ENCODE assay signal across 8 mouse cellular contexts in genomic region chr12:110485585-110486331, GRCm38 (mm10). TPM values are rescaled to one million over a fixed set of nuclear protein-coding genes. Genes with fewer than 3 reads are reported as not detected.
DNase-seq lines count a peak whose midpoint lies in the region; ATAC-seq and TF ChIP-seq lines count a peak whose summit lies in the region.

No protein-coding gene starts in this region.

- H3K4me2 ChIP-seq in kidney, embryonic 14.5 days (replicated peaks; ENCODE audit: low read depth, low read length) = peak overlapping the region; percentile 76
- H3K4me2 ChIP-seq in limb, embryonic 15.5 days = peak overlapping the region; percentile 74

- H3K27me3 ChIP-seq in kidney, embryonic 14.5 days (ENCODE audit: control insufficient read depth, insufficient read depth, low read length) = no peaks in the 10 kb centered on the region
- no peaks in the 10 kb centered on the region for H3K27me3 ChIP-seq in limb, embryonic 15.5 days

- DNase-seq in 416B (ENCODE audit: low read depth) = peak; percentile 98
- peak; percentile 91 to 92 for DNase-seq in heart, adult 9 months (ENCODE audit: low spot score in 2 of 2)
- peak; percentile 70 to 82 for DNase-seq in monocyte, adult 2 months (ENCODE audit: low read depth in 1 of 2, low spot score in 2 of 2)
- peak; percentile 86 to 89 for DNase-seq in spleen, postnatal 36 days (ENCODE audit: low spot score in 2 of 2)

- H3K9me3 ChIP-seq in kidney, embryonic 14.5 days (ENCODE audit: control insufficient read depth, low read length) = no peaks in the 10 kb centered on the region
- H3K9me3 ChIP-seq in limb, embryonic 15.5 days = no peaks in the 10 kb centered on the region

- peak overlapping the region; percentile 83 for H3K9ac ChIP-seq in kidney, embryonic 14.5 days (ENCODE audit: low read depth, low read length)
- H3K9ac ChIP-seq in limb, embryonic 15.5 days = peak overlapping the region; percentile 61

- under 1% methylated on average over 27 of the region's 27 CpGs for WGBS in kidney, embryonic 14.5 days
- WGBS in limb, embryonic 15.5 days = 0% methylated on average over 27 of the region's 27 CpGs

- no peak for TF ChIP-seq CTCF in bone marrow macrophage, adult 2 months (IDR thresholded peaks at IDR 0.05; ENCODE audit: low read depth, low read length)
- no peak for TF ChIP-seq CTCF in embryonic fibroblast, embryonic 13.5 days (IDR thresholded peaks at IDR 0.05; ENCODE audit: borderline replicate concordance, insufficient read depth, low read length)

- peak; percentile 83 for ATAC-seq in kidney, embryonic 14.5 days (ENCODE audit: low FRiP score, low TSS enrichment)
- ATAC-seq in limb, embryonic 15.5 days (ENCODE audit: insufficient number of reproducible peaks, low FRiP score, low TSS enrichment, low read depth) = peak; percentile 82

- H3K36me3 ChIP-seq in kidney, embryonic 14.5 days (ENCODE audit: control insufficient read depth, insufficient read depth, low read length) = no peaks in the 10 kb centered on the region; the same call in 1 of the 2 replicates
- peaks cover 14% of the 10 kb centered on the region for H3K36me3 ChIP-seq in limb, embryonic 15.5 days

- H3K4me3 ChIP-seq in bone marrow macrophage, adult 2 months (ENCODE audit: insufficient read depth, low read length) = peak overlapping the region; percentile 70
- peak overlapping the region; percentile 79 for H3K4me3 ChIP-seq in embryonic fibroblast, embryonic 13.5 days (ENCODE audit: insufficient read depth, low read length)
- peak overlapping the region; percentile 61 for H3K4me3 ChIP-seq in kidney, embryonic 14.5 days (ENCODE audit: low read length)
- H3K4me3 ChIP-seq in limb, embryonic 15.5 days = peak overlapping the region; percentile 65

- peaks cover 15% of the 10 kb centered on the region for H3K4me1 ChIP-seq in bone marrow macrophage, adult 2 months (ENCODE audit: control insufficient read depth, insufficient read depth, low read length)
- H3K4me1 ChIP-seq in embryonic fibroblast, embryonic 13.5 days (ENCODE audit: control insufficient read depth, insufficient read depth, low read length) = 0 out of 2 replicates have a peak, but pooled peaks cover 7% of the 10 kb centered on the region
- peaks cover 40% of the 10 kb centered on the region for H3K4me1 ChIP-seq in kidney, embryonic 14.5 days (ENCODE audit: control insufficient read depth, insufficient read depth, low read length)
- peaks cover 33% of the 10 kb centered on the region for H3K4me1 ChIP-seq in limb, embryonic 15.5 days

- TF ChIP-seq POLR2A in bone marrow macrophage, adult 2 months (IDR thresholded peaks at IDR 0.05; ENCODE audit: borderline replicate concordance, low read depth, low read length) = no peak
- TF ChIP-seq POLR2A in embryonic fibroblast, embryonic 13.5 days (IDR thresholded peaks at IDR 0.05; ENCODE audit: low read depth, low read length) = peak; percentile 72

- H3K27ac ChIP-seq in bone marrow macrophage, adult 2 months (ENCODE audit: insufficient read depth, low read depth, low read length) = peak overlapping the region; percentile 88
- peak overlapping the region; percentile 95 for H3K27ac ChIP-seq in embryonic fibroblast, embryonic 13.5 days (ENCODE audit: insufficient read depth, low read length)
- H3K27ac ChIP-seq in kidney, embryonic 14.5 days (ENCODE audit: low read depth, low read length) = peak overlapping the region; percentile 99
- H3K27ac ChIP-seq in limb, embryonic 15.5 days = peak overlapping the region; percentile 99

RNA-seq across cellular contexts. Expression of gene Ppp2r5c, which starts 38.8 kb away (rescaled TPM):
- 138 and 153 TPM in 2 replicates for polyA plus RNA-seq in bone marrow macrophage, adult 2 months (2012; ENCODE audit: insufficient read depth, insufficient read length, missing spikeins)
- polyA plus RNA-seq in embryonic fibroblast, embryonic 13.5 days (2011; ENCODE audit: insufficient read length, low read depth, missing spikeins) = 165 and 171 TPM in 2 replicates
- polyA plus RNA-seq in kidney, embryonic 14.5 days (2014; fragmentation: Nextera tagmentation; extraction: Ambion mirVana) = 114 and 160 TPM in 2 replicates
- polyA plus RNA-seq in limb, embryonic 15.5 days (2015; fragmentation: Nextera tagmentation; extraction: Ambion mirVana) = 141 and 142 TPM in 2 replicates

Comparison
In these comparisons a context has a peak if more than half of its experiments do, and no peak if none do; other contexts are left out.
1. Peak in every context shown above with its lines: DNase-seq, ATAC-seq, H3K4me3 ChIP-seq and H3K27ac ChIP-seq.